Mouse (Mus musculus) MEL (cell line): ENCODE data around the gene Ypel3.

Experiments
- BHLHE40 ChIP-seq: IDR thresholded peaks from 2 replicates; pipeline ENCODE4 v1.6.1; 2012; ENCODE audit warnings: low read depth, mild to moderate bottlenecking, inconsistent platforms, low read length, improper control_type of control experiment, borderline replicate concordance
- CTCF ChIP-seq, 3 experiments: IDR thresholded peaks in 2 of 3; conservative IDR thresholded peaks in 1 of 3; 2 replicates each; pipeline ENCODE4 v1.5.1; 2011 to 2012; ENCODE audit warnings: low read length in 3 of 3, low read depth in 2 of 3, mild to moderate bottlenecking in 2 of 3, improper control_type of control experiment in 1 of 3, inconsistent platforms in 1 of 3, mixed read lengths in 1 of 3, moderate library complexity in 1 of 3; ENCODE audit not compliant: control insufficient read depth in 1 of 3, insufficient read depth in 1 of 3, poor library complexity in 1 of 3, severe bottlenecking in 1 of 3
- E2F4 ChIP-seq: IDR thresholded peaks from 2 replicates; pipeline ENCODE4 v1.6.1; 2011; ENCODE audit warnings: low read depth, low read length, improper control_type of control experiment, borderline replicate concordance
- EP300 ChIP-seq, 2 experiments: IDR thresholded peaks; 2 replicates each; pipeline ENCODE4 v1.6.1; 2011; ENCODE audit warnings: improper control_type of control experiment in 2 of 2, low read length in 2 of 2, low read depth in 1 of 2, mild to moderate bottlenecking in 1 of 2
- MEF2A ChIP-seq: IDR thresholded peaks from 2 replicates; pipeline ENCODE4 v1.6.1; 2014; ENCODE audit warnings: low read depth, mild to moderate bottlenecking, inconsistent platforms, low read length, improper control_type of control experiment; ENCODE audit not compliant: poor library complexity, insufficient replicate concordance, severe bottlenecking; ENCODE audit errors: extremely low read depth
- POLR2A ChIP-seq, 2 experiments: IDR thresholded peaks; 2 replicates each; pipeline ENCODE4 v1.6.1; 2011 to 2012; ENCODE audit warnings: low read length in 2 of 2, mild to moderate bottlenecking in 2 of 2, control low read depth in 1 of 2, improper control_type of control experiment in 1 of 2, low read depth in 1 of 2, moderate library complexity in 1 of 2; ENCODE audit not compliant: control insufficient read depth in 1 of 2, insufficient read depth in 1 of 2, poor library complexity in 1 of 2
- SMC3 ChIP-seq: IDR thresholded peaks from 2 replicates; pipeline ENCODE4 v1.6.1; 2011; ENCODE audit warnings: low read depth, low read length, improper control_type of control experiment
- TCF12 ChIP-seq: IDR thresholded peaks from 2 replicates; pipeline ENCODE4 v1.6.1; 2014; ENCODE audit warnings: low read depth, mild to moderate bottlenecking, inconsistent platforms, low read length, improper control_type of control experiment, moderate library complexity
- USF1 ChIP-seq: IDR thresholded peaks from 2 replicates; pipeline ENCODE4 v1.6.1; 2014; ENCODE audit warnings: low read depth, mild to moderate bottlenecking, inconsistent platforms, low read length, improper control_type of control experiment, moderate library complexity
- ZC3H11A ChIP-seq: IDR thresholded peaks from 2 replicates; pipeline ENCODE4 v1.6.1; 2012; ENCODE audit warnings: low read depth, mild to moderate bottlenecking, inconsistent platforms, low read length, improper control_type of control experiment

DNA sequence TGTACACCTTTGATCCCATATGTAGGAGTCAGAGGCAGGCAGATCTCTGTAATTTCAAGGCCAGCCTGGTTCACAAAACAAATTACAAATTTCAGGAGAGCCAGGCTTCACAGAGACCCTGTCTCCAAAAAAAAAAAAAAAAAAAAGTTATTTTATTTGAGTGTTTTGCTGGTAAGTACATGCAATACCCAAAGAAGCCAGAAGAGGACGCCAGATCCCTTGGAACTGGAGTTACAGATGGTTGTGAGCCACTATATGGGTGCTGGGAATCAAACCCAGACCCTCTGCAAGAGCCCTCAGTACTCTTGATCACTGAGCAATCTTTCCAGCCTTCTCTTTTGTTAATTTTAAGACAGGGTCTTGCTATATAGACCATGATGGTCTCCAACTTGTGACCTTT is 42.1 kb downstream of the Ypel3 start:
- TF ChIP-seq CTCF (IDR thresholded peaks at IDR 0.05 in 2 of 3, conservative IDR thresholded peaks at IDR 0.05 in 1 of 3; ENCODE audit: control insufficient read depth in 1 of 3, insufficient read depth in 1 of 3, low read depth in 2 of 3, low read length in 3 of 3, poor library complexity in 1 of 3, severe bottlenecking in 1 of 3) (peak in 2 of 3 experiments; percentile 30 to 73; a peak in 4 of 6 replicates), EP300 (IDR thresholded peaks at IDR 0.05; ENCODE audit: low read depth in 1 of 2, low read length in 2 of 2) (no peak), ZC3H11A (no peak), USF1 (no peak), MEF2A (no peak), E2F4 (no peak), POLR2A (IDR thresholded peaks at IDR 0.05; ENCODE audit: control insufficient read depth in 1 of 2, insufficient read depth in 1 of 2, low read depth in 1 of 2, low read length in 2 of 2, poor library complexity in 1 of 2) (no peak), TCF12 (no peak), BHLHE40 (no peak), SMC3 (peak; percentile 19; the same call in 1 of the 2 replicates)
